Comparison of ENCODE assay signal across 22 mouse cellular contexts in the genomic region with DNA sequence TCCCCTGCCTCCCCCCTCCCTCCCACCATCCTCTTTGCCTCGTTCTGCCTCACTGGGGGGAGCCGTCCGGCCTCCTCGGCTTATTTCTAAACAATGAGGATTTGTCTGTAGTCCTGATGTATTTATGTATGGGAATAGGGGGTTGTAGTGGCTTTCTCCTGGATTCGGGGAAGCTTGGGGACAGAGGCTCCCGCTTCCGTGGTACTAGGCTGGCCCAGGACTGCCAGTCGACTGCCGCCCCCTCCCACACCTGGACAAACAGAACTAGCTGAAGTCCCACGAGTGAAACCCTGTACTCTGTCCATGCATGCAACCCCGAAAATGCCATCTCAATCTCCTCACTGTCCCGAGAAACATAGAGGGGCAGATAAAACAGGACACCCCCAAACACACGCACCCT. TPM values are rescaled to one million over a fixed set of nuclear protein-coding genes. Genes with fewer than 3 reads are reported as not detected.
DNase-seq lines count a peak whose midpoint lies in the region; ATAC-seq and TF ChIP-seq lines count a peak whose summit lies in the region.
"Had no signal": no experiment of that assay in that cellular context is flagged by ENCODE, and none has a peak within 500 bp of the region (broad histone marks: within the 10 kb centered on the region; RNA-seq: fewer than 3 reads in every experiment).

No protein-coding gene starts in this region.

- 0% methylated on average over 13 of the region's 13 CpGs for WGBS in forebrain, embryonic 12.5 days
- under 1% methylated on average over 13 of the region's 13 CpGs for WGBS in forebrain, embryonic 13.5 days
- WGBS in midbrain, embryonic 10.5 days, result 2% methylated on average over 13 of the region's 13 CpGs
- 2% methylated on average over 13 of the region's 13 CpGs for WGBS in midbrain, postnatal 0 days
- WGBS in limb, embryonic 10.5 days, result 0% methylated on average over 13 of the region's 13 CpGs
- WGBS in neural tube, embryonic 13.5 days, result under 1% methylated on average over 13 of the region's 13 CpGs

- ATAC-seq in forebrain, embryonic 12.5 days (ENCODE audit: low FRiP score), result no peak
- no peak for ATAC-seq in forebrain, embryonic 13.5 days
- no peak for ATAC-seq in midbrain, postnatal 0 days (ENCODE audit: low FRiP score)
- no peak for ATAC-seq in neural tube, embryonic 13.5 days (ENCODE audit: low read depth)
- ATAC-seq: activated CD4-positive, CD25-positive, alpha-beta regulatory T cell, adult 4 months had no signal

- peaks cover 97% of the 10 kb centered on the region for H3K27me3 ChIP-seq in forebrain, embryonic 12.5 days
- peaks cover 100% of the 10 kb centered on the region for H3K27me3 ChIP-seq in forebrain, embryonic 13.5 days
- H3K27me3 ChIP-seq in midbrain, embryonic 10.5 days (ENCODE audit: low read depth, poor library complexity, severe bottlenecking), result peaks cover 100% of the 10 kb centered on the region
- peaks cover 92% of the 10 kb centered on the region for H3K27me3 ChIP-seq in midbrain, postnatal 0 days (ENCODE audit: insufficient read depth, low read length)
- H3K27me3 ChIP-seq in limb, embryonic 10.5 days (ENCODE audit: low read depth, poor library complexity, severe bottlenecking), result peaks cover 84% of the 10 kb centered on the region
- peaks cover 100% of the 10 kb centered on the region for H3K27me3 ChIP-seq in neural tube, embryonic 13.5 days

- no peaks in the 10 kb centered on the region for H3K36me3 ChIP-seq in forebrain, embryonic 12.5 days (replicated peaks)
- no peaks in the 10 kb centered on the region for H3K36me3 ChIP-seq in forebrain, embryonic 13.5 days (ENCODE audit: poor library complexity, severe bottlenecking)
- no peaks in the 10 kb centered on the region for H3K36me3 ChIP-seq in midbrain, embryonic 10.5 days
- H3K36me3 ChIP-seq in midbrain, postnatal 0 days (ENCODE audit: insufficient read depth, low read length), result no peaks in the 10 kb centered on the region
- H3K36me3 ChIP-seq in limb, embryonic 10.5 days, result no peaks in the 10 kb centered on the region
- no peaks in the 10 kb centered on the region for H3K36me3 ChIP-seq in neural tube, embryonic 13.5 days
- H3K36me3 ChIP-seq: limb, embryonic 15.5 days had no signal

- no peak overlapping the region for H3K4me3 ChIP-seq in forebrain, embryonic 12.5 days (replicated peaks)
- H3K4me3 ChIP-seq in forebrain, embryonic 13.5 days, result no peak overlapping the region
- H3K4me3 ChIP-seq in midbrain, embryonic 10.5 days, result no peak overlapping the region
- no peak overlapping the region for H3K4me3 ChIP-seq in midbrain, postnatal 0 days (ENCODE audit: low read depth, low read length)
- peak overlapping the region; percentile 60 for H3K4me3 ChIP-seq in limb, embryonic 10.5 days
- no peak overlapping the region for H3K4me3 ChIP-seq in neural tube, embryonic 13.5 days
- H3K4me3 ChIP-seq: left cerebral cortex, adult 2 months; limb, embryonic 15.5 days had no signal

- TF ChIP-seq CTCF in midbrain, postnatal 0 days (IDR thresholded peaks at IDR 0.05), result no peak

- H3K4me1 ChIP-seq in forebrain, embryonic 12.5 days, result peaks cover 38% of the 10 kb centered on the region
- peaks cover 35% of the 10 kb centered on the region for H3K4me1 ChIP-seq in forebrain, embryonic 13.5 days
- H3K4me1 ChIP-seq in midbrain, embryonic 10.5 days, result peaks cover 53% of the 10 kb centered on the region
- no peaks in the 10 kb centered on the region for H3K4me1 ChIP-seq in midbrain, postnatal 0 days (ENCODE audit: insufficient read depth, low read length)
- H3K4me1 ChIP-seq in limb, embryonic 10.5 days, result peaks cover 91% of the 10 kb centered on the region
- peaks cover 39% of the 10 kb centered on the region for H3K4me1 ChIP-seq in neural tube, embryonic 13.5 days (replicated peaks)

- no peaks in the 10 kb centered on the region for H3K9me3 ChIP-seq in forebrain, embryonic 12.5 days
- H3K9me3 ChIP-seq in forebrain, embryonic 13.5 days (replicated peaks), result no peaks in the 10 kb centered on the region
- no peaks in the 10 kb centered on the region for H3K9me3 ChIP-seq in midbrain, embryonic 10.5 days (replicated peaks)
- H3K9me3 ChIP-seq in midbrain, postnatal 0 days (ENCODE audit: low read length), result no peaks in the 10 kb centered on the region
- no peaks in the 10 kb centered on the region for H3K9me3 ChIP-seq in limb, embryonic 10.5 days (replicated peaks)
- no peaks in the 10 kb centered on the region for H3K9me3 ChIP-seq in neural tube, embryonic 13.5 days
- H3K9me3 ChIP-seq: limb, embryonic 15.5 days had no signal

- H3K4me2 ChIP-seq in forebrain, embryonic 12.5 days, result 0 out of 2 replicates have a peak overlapping the region, but pooled peaks have one; percentile 8
- no peak overlapping the region for H3K4me2 ChIP-seq in forebrain, embryonic 13.5 days
- H3K4me2 ChIP-seq in midbrain, postnatal 0 days (ENCODE audit: low read depth, low read length, poor library complexity, severe bottlenecking), result no peak overlapping the region
- H3K4me2 ChIP-seq in neural tube, embryonic 13.5 days, result peak overlapping the region; percentile 21; the same call in 1 of the 2 replicates
- H3K4me2 ChIP-seq: heart, embryonic 11.5 days; limb, embryonic 15.5 days; midbrain, embryonic 11.5 days had no signal

- DNase-seq in midbrain, embryonic 10.5 days (ENCODE audit: low spot score), result peak; percentile 44
- no peak for DNase-seq in midbrain, postnatal 0 days (ENCODE audit: low spot score)
- no peak for DNase-seq in limb, embryonic 10.5 days (ENCODE audit: low spot score)
- DNase-seq in T-cell, adult 2 months (ENCODE audit: low spot score), result no peak
- no peak for DNase-seq in kidney, adult 8-10 months
- DNase-seq: adrenal gland, postnatal 14 days; cerebellum, adult 18-20 months; gastrocnemius, postnatal 14 days; kidney, adult 11 months; kidney, postnatal 10 days; lung, postnatal 14 days; spleen, adult 18-20 months; thymus, adult 18-20 months had no signal

- no peak overlapping the region for H3K9ac ChIP-seq in forebrain, embryonic 12.5 days
- no peak overlapping the region for H3K9ac ChIP-seq in forebrain, embryonic 13.5 days
- H3K9ac ChIP-seq in midbrain, postnatal 0 days (replicated peaks; ENCODE audit: low read length, poor library complexity, severe bottlenecking), result no peak overlapping the region
- no peak overlapping the region for H3K9ac ChIP-seq in neural tube, embryonic 13.5 days
- H3K9ac ChIP-seq: limb, embryonic 15.5 days had no signal

- no peak overlapping the region for H3K27ac ChIP-seq in forebrain, embryonic 12.5 days
- no peak overlapping the region for H3K27ac ChIP-seq in forebrain, embryonic 13.5 days
- H3K27ac ChIP-seq in midbrain, embryonic 10.5 days (replicated peaks), result no peak overlapping the region
- no peak overlapping the region for H3K27ac ChIP-seq in midbrain, postnatal 0 days (ENCODE audit: low read depth, low read length)
- peak overlapping the region; percentile 36; the same call in 1 of the 2 replicates for H3K27ac ChIP-seq in limb, embryonic 10.5 days
- H3K27ac ChIP-seq in neural tube, embryonic 13.5 days (replicated peaks), result no peak overlapping the region
- H3K27ac ChIP-seq: left cerebral cortex, adult 2 months; limb, embryonic 15.5 days had no signal

RNA-seq across cellular contexts. Expression of gene Six1, which starts 3.4 kb away (rescaled TPM):
- 8.5 and 11.0 TPM in 2 replicates for polyA plus RNA-seq in forebrain, embryonic 12.5 days (2016; fragmentation: Nextera tagmentation; extraction: Ambion mirVana)
- 0.22 and 0.42 TPM in 2 replicates for polyA plus RNA-seq in forebrain, embryonic 13.5 days (2015; fragmentation: Nextera tagmentation; extraction: Ambion mirVana)
- 8.3 and 8.5 TPM in 2 replicates for polyA plus RNA-seq in midbrain, embryonic 10.5 days (2016; fragmentation: Nextera tagmentation; extraction: Ambion mirVana)
- 0.44 and 1.3 TPM in 2 replicates for total RNA-seq in midbrain, postnatal 0 days (2014; rRNA removed)
- polyA plus RNA-seq in midbrain, postnatal 0 days (2015; fragmentation: Nextera tagmentation; extraction: Ambion mirVana), result 0.55 and 0.68 TPM in 2 replicates
- polyA plus RNA-seq in limb, embryonic 10.5 days (2016; fragmentation: Nextera tagmentation; extraction: Ambion mirVana), result 18.0 and 32.6 TPM in 2 replicates
- 8.8 and 13.9 TPM in 2 replicates for polyA plus RNA-seq in neural tube, embryonic 13.5 days (2015; fragmentation: Nextera tagmentation; extraction: Ambion mirVana)
- polyA plus RNA-seq: activated CD4-positive, CD25-positive, alpha-beta regulatory T cell, adult 4 months; stomach, embryonic 14.5 days had no signal

Comparison
In these comparisons a context has a peak if more than half of its experiments do, and no peak if none do; other contexts are left out.
1. H3K4me2 ChIP-seq: peak in forebrain, embryonic 12.5 days (single experiment) and neural tube, embryonic 13.5 days (single experiment); none in forebrain, embryonic 13.5 days (single experiment) and midbrain, postnatal 0 days (single experiment).